Mouse (Mus musculus) cerebellum, adult 11-12 months (tissue): ENCODE results near the gene Ptpn22.
"Not testable (repeated sequence)": the region's sequence is repeated elsewhere in the genome, so short reads cannot be mapped to it uniquely, and the experiment has no call there.

Experiments used
- DNase-seq: peaks from one replicate; pipeline ENCODE4 v3.0.0; 2022

Gene Ptpn22

DNA sequence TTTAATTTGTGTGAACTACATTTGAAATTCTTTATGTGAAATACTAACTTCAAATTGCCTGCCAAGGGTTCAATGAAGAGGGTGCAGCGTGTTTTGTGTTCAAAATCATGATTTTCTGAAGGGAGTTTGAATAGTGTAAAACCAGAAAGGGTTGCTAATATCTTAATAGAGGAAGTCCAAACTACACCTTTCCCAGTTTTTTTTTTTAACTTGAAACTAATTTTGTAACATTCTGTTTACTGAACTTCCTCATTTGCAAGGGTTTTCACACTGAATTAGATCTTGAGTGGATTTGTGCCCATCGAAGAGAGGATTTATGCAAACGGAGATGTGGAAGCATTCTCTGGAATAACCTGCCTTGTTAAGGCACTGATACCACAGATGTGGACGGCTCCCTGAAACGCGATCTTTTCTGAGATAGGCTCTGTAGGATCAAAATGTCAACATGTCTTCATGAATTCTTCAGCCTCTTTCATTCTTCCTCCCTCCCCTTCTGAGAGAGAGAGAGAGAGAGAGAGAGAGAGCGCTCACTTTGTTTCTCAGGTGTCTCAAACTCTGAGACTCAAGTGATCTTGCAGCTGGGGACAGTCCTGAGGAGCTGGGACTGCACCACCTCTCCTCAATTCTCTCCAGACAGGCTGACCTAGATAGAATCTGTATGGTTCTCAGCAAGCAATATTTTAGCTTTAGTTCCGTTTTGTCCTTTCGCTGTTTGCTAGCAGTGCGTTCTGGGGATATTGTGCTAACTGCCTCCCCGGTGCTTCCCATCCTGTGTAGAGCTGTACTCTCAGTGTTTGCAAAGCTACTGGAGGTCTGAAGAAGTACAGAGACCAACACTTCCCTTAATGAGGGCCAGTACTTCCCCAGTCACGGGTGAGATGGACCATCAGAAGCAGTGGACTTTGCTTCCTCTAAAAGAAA, at the start of gene Ptpn22:
Gene Ptpn22 (plus strand): TSS at position 915 of the 921 bp plus-strand sequence.
- DNase-seq = no peak

DNA sequence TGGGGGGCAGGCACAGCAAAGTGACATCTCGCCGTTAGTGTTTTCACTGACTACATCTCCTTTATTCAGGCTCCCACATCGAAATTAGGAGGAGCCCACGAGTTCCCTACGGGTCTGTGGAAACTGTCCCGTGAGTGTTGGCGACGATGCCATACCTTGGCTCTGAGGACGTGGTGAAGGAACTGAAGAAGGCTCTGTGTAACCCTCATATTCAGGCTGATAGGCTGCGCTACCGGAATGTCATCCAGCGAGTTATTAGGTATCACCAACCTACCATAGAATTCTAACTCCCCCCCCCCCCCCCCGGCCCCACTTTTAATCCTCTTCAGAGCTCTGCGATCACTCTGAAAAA, 49.8 kb upstream of the Ptpn22 start:
- DNase-seq = no peak

DNA sequence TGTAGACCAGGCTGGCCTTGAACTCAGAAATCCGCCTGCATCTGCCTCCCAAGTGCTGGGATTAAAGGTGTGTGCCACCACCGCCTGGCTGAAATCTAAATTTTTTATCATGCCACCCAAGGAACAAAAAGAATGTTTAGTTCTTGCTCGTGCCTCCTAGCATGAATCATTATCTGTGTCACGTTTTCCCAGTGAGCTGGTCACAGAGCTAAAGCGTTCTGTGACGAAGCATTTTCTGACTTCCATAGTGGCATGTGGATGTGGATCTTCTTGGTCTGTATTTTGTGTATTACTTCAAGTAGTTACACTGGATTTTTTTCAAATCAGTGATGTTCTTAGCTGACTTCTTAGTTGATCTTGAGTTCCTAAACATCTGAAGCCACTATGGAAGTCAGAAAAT, 48.6 kb upstream of the Ptpn22 start:
- no peak for DNase-seq

DNA sequence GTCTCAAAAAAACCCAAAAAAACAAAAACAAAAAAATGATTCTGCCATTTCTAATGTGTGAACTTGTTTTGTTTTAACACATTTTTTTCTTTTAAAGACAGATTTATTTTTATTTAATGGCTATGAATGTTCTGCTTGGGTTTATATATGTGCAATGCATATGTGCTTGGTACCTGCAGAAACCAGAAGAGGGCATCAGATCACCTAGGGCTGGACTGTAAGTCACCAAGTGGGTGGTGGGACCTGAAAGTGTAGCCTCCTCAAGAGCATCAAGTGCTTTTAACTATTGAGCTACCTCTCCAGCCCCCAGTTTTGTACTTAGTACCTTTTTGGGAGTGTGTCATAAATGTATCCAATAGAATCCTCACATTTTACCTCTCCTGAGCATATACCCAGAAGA, 32.0 kb upstream of the Ptpn22 start:
- no peak for DNase-seq

DNA sequence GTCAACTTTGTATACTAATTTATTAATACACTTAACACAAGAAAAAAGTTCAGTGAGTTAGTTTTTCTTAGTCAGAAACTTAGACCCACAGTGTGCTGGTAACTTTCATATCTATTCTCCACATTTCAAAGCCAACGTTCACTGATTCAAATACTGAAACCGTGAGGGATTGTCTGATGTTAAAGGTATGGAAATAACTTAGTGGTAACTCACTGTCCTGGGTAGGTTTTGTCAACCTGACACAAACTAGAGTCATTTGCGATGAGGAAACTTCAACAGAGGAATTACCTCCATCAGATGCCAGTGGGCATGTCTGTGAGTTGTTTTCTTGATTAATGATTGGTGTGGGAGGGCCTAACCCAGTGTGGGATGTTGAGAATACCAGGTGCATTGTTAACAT, 30.6 kb upstream of the Ptpn22 start:
- DNase-seq = no peak

DNA sequence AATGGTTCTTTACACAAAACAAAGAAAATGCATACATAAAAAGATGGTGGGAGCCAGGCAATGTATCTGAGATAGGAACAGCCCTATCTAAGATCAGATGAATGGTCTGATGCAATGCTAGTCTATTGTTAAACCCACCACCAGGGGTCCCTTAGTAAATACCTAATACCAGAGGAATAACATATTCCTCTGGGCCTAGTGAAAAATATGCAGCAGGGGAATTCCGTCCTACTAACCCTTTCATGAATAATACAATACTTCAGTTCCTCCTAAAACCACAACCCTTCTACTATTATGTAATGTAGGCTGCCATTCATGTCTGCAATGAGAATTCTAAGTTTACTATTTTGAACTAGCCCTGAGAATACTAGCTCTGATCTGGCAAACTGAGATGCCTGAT, 28.9 kb upstream of the Ptpn22 start:
- not testable (repeated sequence) for DNase-seq

DNA sequence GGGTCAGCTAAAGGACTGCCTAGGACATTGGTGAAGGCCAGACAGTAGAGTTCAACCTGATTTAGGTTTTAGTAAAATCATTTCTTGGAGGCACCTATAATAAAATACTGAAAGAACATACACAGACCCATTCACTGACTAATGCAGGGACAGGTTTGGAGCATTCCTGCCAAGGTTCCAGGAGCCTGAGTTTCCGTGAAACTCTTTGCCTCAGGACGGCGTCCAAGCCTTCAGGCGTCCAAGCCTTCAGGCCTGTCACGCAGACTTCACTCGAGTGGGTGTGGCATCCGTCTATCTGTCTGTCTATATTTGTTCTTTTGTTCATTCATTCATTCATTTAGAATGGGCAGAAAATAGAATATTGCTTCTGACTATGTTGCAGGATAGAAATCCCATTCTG, 28.4 kb upstream of the Ptpn22 start:
- no peak for DNase-seq

DNA sequence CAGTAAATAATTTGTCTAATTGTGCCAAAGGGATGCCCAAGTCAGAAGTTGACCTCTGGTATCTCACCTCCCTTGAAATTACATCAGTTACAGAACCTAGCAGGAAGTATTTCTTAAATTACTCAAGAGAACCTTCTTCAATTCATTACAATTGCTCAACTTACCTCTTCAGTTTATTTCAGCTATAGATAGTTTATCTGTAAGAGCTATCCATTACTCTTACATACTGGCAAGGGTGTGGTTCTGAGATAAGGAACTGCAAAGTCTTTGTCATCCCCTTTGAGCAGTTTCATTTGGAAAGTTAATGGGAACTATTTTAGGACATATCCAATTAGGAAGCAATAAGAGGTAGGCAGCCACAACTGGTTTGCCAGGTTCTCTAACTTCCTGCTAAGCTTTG, 27.2 kb upstream of the Ptpn22 start, which contains the start of gene Bcl2l15:
Gene Bcl2l15 (plus strand): TSS at position 176 of the 400 bp plus-strand sequence.
- no peak for DNase-seq

DNA sequence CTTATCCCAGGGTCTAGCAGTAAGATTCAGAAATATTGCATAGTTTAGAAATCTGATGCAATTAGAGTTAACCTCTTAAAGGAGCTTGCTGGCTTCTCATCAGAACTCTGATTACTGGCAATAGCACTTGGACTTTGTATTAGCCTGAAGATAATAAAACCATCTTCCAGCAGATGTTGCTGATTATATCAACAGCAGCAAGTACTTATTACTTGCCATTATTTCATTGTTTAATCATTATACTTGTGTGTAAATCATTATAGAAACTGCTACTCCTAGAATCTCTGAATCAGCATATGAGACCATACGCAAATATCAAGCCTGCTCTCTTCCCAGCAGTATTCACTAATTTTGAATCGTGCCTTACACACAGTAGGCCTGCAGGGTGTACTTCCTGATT, 25.6 kb upstream of the Ptpn22 start:
- DNase-seq = no peak

DNA sequence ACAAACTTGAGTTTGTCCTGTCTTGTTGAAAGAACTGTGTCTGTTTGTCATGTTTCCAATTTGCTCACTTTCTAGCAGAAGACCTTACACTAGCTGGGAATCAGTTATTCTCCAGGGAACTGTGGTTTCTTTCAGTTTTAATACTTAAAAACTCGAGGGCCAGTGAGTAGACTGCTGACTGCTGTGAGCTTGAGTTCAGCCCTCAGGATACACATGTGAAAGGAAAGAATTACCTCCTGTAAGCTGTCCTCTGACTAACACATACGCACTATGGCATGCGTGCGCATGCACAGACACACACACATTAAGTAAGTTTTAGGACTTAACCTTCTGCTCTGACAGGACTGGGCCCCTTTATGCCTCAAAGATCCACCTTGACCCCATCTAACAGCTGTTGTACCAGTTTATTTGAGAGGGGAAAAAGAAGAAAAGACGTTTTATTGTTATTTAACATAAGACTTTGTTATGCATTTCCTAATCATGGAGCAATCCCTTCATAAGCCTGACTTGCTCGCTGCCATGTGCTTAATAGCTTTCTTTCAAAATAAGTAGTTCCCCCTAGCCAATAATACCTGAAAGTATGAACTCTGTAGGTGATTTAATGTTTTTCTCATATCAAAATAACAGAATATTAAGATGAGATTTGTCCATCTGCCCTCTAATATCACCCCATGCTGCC, 24.2 kb upstream of the Ptpn22 start:
- no peak for DNase-seq

DNA sequence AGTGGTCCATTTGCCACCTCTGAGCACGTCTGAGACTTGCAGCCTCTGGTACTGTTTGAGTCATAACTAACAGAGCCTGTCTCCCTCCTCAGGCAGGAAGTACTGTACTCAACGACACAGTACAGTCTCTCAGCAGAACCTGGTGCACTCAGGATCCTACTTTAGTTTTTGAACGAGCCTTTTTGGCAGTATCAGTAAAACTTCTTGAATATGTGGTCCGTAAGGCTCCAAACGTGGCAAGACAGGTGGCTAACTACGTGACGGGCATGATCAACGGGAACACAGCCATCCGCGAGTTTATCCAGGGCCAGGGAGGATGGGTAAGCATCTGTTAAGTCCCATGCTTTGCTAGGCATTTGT, 23.7 kb upstream of the Ptpn22 start:
- peak; percentile 74 for DNase-seq

DNA sequence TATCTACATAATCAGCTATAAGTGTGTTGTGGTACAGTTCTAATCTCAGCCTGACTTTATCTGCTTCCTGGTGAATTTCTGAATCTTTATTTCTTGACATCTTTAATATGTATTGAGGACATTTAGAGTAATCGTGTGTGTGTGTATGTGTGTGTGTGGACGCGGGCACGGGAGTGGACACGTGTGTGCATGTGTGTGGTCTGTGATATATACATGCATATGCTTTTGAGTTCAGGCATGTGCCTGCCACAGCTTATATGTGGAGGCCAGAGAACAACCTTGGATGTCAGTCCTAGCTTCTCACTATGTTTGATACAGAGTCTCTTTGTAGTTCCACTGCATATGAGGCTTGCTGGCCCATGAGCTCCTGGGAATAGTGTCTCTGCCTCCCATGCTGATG, 23.1 kb upstream of the Ptpn22 start:
- DNase-seq = no peak

DNA sequence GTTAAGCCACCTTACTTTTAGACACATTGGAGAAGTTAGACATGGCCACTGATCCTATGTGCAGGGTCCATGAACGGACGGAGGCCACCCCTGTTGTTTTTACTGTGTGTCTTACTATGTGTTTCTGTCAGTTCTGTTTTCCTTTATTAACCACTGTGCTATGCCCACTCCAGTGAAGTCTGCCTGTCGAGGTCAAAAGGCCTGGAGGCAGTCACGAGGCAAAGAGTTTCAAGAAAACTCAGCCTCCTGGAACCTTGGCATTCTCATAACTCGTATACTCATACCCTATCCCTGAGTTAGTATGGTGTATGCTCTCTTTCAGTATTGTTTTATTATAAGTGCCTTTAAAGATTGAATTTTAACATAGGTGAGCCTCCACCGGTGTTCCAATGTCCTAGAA, 19.9 kb upstream of the Ptpn22 start:
- DNase-seq = no peak

DNA sequence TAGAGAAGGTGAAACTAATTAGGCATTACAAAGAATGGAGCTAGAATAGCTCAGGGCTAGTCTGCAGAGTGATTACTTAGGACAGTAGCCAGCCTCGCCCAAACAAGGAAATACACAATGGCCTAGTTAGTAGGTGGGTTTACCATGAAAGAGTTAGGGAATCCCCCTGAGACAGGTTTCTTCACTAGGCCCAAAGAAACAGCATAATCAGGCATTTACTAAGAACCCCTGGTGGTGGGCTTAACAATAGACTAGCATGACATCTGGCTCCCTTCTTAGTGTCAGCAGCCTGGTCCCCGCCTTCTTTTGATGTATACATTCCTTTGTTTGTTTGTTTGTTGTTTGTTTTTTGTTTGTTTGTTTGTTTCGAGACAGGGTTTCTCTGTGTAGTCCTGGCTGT, 19.4 kb upstream of the Ptpn22 start:
- not testable (repeated sequence) for DNase-seq

DNA sequence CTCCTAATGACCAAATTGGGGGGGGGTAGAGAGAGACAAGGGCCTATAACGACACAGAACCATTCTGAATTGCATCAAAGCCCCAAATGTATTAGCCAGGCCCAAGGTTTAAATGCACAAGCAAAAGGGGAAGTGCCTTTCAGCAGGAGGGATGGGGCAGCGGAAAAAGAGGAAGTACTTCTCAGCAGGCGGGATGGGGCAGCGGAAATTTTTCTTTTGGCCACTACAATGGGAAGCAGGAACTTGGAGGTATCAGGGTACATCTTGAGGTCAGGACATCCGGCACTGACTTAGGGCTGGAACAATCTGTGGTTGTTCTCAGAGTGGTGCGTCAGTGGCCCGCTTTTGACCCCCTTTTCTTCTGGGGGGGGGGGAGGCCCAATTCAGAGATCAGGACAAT, 18.6 kb upstream of the Ptpn22 start:
- DNase-seq = not testable (repeated sequence)

DNA sequence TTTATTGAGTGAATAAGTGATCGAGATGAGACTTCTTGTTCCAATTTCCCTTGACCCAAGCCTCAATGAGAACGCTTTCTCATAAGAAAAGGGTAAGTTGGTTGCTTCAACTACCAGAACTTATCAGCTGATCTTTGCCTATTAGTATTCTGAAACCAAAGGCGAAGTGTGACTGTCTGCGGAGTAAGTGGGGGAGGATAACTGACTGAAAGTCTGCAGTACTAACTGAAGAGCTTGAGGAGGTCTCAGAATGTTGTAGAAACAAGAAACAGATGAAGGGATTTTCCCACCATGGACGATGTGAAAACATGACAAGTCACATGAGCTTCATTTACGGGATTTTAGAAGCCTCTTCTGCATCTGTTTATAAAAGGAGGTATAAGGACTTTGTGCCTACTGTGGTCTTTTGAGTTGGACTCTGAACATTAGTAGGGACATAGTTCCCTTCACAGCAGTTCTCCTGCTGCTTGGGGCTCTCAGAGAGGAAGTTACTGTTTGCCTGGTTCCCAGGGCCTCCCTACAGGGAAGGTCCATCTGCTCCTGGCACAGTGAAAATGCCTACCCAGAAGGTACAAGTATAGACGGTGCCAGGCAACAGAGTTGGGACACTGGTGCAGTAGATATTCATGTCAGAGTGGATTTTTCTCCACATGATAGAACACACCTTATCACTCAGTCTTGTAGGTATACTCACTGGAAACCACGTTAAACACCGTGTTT, 8.8 kb upstream of the Ptpn22 start:
- DNase-seq = peak; percentile 96

DNA sequence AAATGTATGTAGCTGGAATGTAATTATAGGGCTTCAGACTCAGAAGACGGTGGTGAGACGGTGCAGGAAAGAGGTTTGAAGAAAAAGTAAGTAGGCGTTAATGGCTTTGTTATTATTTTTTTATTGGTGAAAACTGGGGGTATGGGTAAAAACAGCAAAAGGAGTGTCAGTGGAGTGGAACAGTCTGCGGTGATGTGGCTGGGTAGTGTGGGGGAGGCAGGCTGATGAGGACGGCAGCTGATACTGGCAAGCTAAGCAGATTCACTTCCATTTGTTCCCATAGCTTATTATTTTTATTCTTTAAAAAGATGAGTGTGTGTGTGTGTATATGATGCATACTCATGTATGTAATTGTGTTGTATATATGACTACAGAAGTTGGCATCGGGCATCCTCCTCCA, 8.1 kb upstream of the Ptpn22 start:
- DNase-seq = peak; percentile 56

DNA sequence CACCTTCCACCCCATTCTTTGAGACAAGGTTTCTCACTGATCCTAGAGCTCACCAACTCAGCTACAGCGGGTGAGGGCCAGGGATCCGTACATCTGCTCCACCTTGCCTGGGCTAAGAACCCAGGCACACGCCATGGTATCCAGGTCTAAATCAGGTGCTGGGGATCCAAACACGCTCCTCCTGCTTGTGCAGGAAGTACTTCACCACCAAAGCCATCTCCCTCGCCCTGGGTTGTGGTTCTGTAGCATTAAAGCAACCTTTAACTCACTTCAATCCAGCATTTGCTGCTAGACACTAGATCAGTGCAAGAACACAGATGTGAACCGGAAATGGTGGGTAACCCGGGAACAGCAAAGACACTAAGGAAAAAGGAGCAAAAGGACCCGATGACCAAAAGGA, 7.7 kb upstream of the Ptpn22 start:
- peak; percentile 70 for DNase-seq

DNA sequence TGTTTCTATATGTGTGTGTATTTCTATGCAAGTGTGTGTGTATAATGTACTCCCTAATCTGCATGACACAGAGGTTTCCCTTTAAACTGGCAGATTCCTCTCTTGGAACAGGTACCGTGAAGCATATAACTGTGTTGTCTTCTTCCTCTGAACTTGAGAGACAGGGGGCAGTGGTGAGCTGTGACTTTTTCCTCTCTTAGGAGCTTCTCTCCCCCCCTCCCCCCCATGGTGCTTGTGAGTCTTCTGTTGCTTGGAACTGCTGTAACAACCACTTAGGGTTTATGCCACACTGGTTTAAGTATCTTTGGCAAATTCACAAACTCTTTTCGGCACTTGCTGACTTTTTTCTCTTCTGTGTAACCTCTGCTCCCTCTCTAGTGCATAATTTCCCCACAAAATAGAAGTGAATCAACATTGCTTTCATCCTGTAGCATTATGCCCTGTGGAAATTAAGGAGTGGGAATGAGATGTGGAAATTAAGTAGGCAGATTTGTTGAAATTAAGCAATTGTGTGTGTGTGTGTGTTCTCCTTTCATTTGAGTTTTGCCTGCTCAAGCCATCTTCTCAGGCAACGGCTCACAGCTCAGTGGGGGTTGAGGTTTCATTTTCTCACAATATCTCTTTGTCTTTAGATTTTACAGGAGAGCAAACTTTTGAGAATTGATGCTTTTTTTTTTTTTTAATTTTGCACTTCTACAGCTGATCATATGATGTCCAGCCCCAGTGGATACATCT, 6.9 kb upstream of the Ptpn22 start:
- DNase-seq = peak; percentile 85

DNA sequence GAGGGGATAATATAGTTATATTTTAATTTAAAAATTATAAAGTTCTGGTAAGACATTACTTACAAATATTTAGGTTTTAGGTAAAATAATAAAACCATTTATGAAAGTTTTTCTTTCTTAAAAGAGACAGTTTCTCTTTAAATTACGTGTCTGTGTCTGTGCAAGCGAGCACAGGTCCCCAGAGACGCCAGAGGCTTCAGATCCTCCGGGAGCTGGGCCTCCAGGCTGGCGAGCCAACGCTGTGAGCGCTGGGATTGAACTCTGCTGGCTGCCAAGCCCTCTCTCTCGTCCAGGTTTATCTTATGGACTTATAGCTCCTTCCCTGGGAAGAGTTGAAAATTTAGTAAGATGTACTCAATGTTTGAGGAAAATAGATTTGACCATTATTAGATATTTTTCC, 5.8 kb upstream of the Ptpn22 start:
- DNase-seq = peak; percentile 56

DNA sequence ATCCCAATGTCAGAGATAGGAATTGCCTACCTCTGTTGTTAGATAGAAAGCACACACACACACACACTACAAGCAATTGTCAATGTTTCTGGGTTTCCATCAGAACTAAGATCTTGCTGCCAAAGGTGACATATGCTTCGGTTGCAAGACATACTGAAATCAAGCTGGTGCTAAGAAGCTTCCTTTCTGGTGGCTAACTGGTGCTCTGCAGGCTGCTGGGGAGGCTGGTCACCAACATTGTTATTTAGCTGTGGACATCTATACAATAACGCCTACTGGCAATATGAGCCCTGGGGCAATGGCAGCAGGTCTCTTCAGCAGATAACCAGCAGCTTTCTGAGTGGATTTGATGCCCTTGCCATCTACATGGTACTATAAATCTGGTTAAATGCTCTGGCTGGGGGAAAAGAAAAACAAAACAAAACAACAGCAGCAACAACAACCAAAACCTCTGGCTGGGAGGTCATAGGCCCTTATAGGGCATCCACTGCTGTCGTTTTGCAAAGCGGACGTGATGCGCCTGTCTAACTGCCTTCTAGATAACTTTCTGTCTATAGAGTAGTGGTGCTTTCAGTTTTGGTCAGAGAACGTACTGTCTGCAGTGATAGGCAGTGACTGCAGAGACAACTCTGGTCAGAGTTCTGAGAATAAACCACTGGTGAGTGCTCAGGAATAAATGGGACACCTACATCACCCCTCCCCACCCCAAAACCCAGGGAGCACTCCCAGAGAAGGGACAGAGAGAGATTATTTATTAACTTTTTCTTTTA, 2.4 kb upstream of the Ptpn22 start:
- DNase-seq = peak; percentile 57

DNA sequence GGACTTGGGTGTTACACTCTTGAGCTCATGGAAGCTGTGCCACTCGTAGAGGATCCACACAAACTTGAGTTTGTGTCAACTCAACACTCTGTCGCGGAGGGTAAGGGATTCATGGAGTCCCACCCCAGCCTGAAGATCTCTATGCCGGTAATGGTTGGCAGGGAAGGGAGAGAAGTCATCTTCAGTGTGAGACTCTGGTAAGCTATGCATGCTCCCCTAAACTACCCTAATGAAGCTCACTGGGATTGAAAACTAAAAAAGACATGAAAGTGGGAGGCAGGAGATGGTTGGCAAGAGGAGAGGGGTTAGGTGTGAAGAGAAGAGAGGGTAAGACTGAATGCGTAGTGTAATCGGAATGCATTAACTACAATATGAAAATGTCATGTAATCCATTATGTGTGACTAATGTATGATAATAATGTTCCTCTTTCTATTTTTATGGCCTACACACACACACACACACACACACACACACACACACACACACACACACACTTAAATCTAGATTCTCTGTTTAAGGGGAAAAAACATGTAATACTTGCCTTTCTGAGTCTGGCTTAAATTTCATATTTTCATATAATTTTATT, 1.5 kb upstream of the Ptpn22 start:
- DNase-seq = no peak
